Mouse (Mus musculus): ENCODE measurements around the gene Scel.
"Not testable (repeated sequence)": the region's sequence is repeated elsewhere in the genome, so short reads cannot be mapped to it uniquely, and the experiment has no call there.

Scel gene

GRCm38 (mm10) chr14:103512802-103513472 lies at the start of gene Scel:
Scel (plus strand) TSS chr14:103513342.
- peak; percentile 15 to 27 for DNase-seq (ENCODE audit: low spot score in 2 of 2)

- peak in 1 of 2 experiments; percentile 40 for DNase-seq (ENCODE audit: low spot score in 2 of 2)
Measured at GRCm38 (mm10) chr14:103468691-103469463, 44.3 kb upstream of the Scel start.

- peak; percentile 39 to 79 for DNase-seq (ENCODE audit: low spot score in 2 of 2)
Measured at GRCm38 (mm10) chr14:103469464-103470015, 43.6 kb upstream of the Scel start.

GRCm38 (mm10) chr14:103471074-103471778 lies 41.9 kb upstream of the Scel start:
- DNase-seq (ENCODE audit: low spot score in 2 of 2) = peak in 1 of 2 experiments; percentile 35

- DNase-seq (ENCODE audit: low spot score in 2 of 2) = peak; percentile 64 to 92
Measured at GRCm38 (mm10) chr14:103471806-103472553, 41.2 kb upstream of the Scel start.

- no peak for DNase-seq (ENCODE audit: low spot score in 2 of 2)
Measured at GRCm38 (mm10) chr14:103472554-103472905, 40.6 kb upstream of the Scel start.

- no peak for DNase-seq (ENCODE audit: low spot score in 2 of 2)
Measured at GRCm38 (mm10) chr14:103475312-103475711, 37.8 kb upstream of the Scel start.

- DNase-seq (ENCODE audit: low spot score in 2 of 2) = not testable (repeated sequence)
Measured at GRCm38 (mm10) chr14:103476232-103476631, 36.9 kb upstream of the Scel start.

GRCm38 (mm10) chr14:103477281-103477680 lies 35.9 kb upstream of the Scel start:
- no peak for DNase-seq (ENCODE audit: low spot score in 2 of 2)

GRCm38 (mm10) chr14:103477959-103478358 lies 35.2 kb upstream of the Scel start:
- DNase-seq (ENCODE audit: low spot score in 2 of 2) = no peak

GRCm38 (mm10) chr14:103479446-103479845 lies 33.7 kb upstream of the Scel start:
- DNase-seq (ENCODE audit: low spot score in 2 of 2) = no peak

- DNase-seq (ENCODE audit: low spot score in 2 of 2) = no peak
Measured at GRCm38 (mm10) chr14:103481514-103481913, 31.6 kb upstream of the Scel start.

- no peak for DNase-seq (ENCODE audit: low spot score in 2 of 2)
Measured at GRCm38 (mm10) chr14:103485671-103486070, 27.5 kb upstream of the Scel start.

- DNase-seq (ENCODE audit: low spot score in 2 of 2) = no peak
Measured at GRCm38 (mm10) chr14:103486974-103487373, 26.2 kb upstream of the Scel start.

- no peak for DNase-seq (ENCODE audit: low spot score in 2 of 2)
Measured at GRCm38 (mm10) chr14:103488659-103489058, 24.5 kb upstream of the Scel start.

- no peak for DNase-seq (ENCODE audit: low spot score in 2 of 2)
Measured at GRCm38 (mm10) chr14:103498199-103498598, 14.9 kb upstream of the Scel start.

- DNase-seq (ENCODE audit: low spot score in 2 of 2) = no peak
Measured at GRCm38 (mm10) chr14:103498613-103499012, 14.5 kb upstream of the Scel start.

- no peak for DNase-seq (ENCODE audit: low spot score in 2 of 2)
Measured at GRCm38 (mm10) chr14:103499060-103499459, 14.1 kb upstream of the Scel start.

GRCm38 (mm10) chr14:103500309-103500708 lies 12.8 kb upstream of the Scel start:
- DNase-seq (ENCODE audit: low spot score in 2 of 2) = no peak

- DNase-seq (ENCODE audit: low spot score in 2 of 2) = no peak
Measured at GRCm38 (mm10) chr14:103500941-103501340, 12.2 kb upstream of the Scel start.

- DNase-seq (ENCODE audit: low spot score in 2 of 2) = no peak
Measured at GRCm38 (mm10) chr14:103504514-103504913, 8.6 kb upstream of the Scel start.

GRCm38 (mm10) chr14:103509544-103509943 lies 3.6 kb upstream of the Scel start:
- no peak for DNase-seq (ENCODE audit: low spot score in 2 of 2)
